Mouse (Mus musculus): ENCODE measurements around the gene Lpcat2.
"Not testable (repeated sequence)": the region's sequence is repeated elsewhere in the genome, so short reads cannot be mapped to it uniquely, and the experiment has no call there.

Gene Lpcat2

DNA sequence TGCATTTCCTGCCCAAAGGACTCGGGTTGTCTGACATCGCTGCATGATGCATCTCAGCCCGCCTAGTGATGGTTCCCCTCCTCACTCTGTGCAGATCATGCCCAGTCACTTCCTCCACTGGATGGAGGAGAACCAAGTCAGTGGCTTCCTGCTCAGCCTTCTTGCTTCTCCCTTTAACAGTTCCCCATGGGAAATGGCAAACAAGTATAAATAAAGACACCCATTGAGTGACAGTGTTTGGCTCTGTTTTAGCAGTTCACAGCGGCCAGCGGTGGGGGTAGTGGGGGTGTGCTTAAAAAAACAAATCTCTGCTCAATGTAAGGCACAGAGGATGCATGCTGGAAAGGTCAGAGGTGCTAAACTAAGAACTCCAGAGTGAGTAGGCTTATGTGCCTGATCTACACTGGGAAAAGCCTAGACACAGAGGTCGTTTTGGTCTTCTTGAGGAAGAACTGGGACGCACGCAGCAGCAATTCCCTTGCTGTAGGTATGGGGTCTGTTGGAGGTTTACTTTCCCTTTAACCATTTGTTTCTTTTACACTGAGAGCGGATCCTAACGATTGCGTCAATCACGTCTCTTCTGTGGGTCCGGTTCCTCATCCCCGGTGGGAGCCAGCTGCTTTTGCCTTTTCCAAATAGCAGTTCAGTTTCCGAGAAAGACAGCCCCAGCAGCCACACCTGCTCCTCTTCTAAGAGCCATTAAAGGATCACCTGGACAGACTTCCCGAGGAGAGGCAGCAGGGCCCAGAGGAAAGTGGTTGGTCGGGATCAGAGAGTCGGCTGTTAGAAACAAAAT is 1.8 kb upstream of the Lpcat2 start:
- DNase-seq (ENCODE audit: low read depth, low spot score) = no peak

DNA sequence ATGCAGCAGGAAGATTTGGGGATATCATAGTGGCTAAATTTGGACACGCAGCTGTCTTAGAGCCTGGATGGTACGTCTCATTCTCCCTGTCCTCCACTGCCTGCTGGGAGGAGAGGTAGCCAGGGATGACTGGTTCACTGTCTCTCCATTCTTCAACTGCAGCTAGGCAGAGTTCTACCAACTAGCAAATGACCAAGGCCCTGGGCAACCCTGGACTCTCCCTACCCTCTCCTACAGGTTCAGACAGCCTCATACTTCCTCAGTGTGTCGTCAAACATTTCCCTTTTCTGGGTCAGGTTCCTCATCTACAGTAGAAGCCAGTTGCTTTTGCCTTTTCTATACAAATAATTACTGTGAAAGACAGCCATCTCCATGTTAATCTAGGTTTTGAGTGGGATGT is 466 bp upstream of the Lpcat2 start:
- DNase-seq (ENCODE audit: low read depth, low spot score) = no peak

DNA sequence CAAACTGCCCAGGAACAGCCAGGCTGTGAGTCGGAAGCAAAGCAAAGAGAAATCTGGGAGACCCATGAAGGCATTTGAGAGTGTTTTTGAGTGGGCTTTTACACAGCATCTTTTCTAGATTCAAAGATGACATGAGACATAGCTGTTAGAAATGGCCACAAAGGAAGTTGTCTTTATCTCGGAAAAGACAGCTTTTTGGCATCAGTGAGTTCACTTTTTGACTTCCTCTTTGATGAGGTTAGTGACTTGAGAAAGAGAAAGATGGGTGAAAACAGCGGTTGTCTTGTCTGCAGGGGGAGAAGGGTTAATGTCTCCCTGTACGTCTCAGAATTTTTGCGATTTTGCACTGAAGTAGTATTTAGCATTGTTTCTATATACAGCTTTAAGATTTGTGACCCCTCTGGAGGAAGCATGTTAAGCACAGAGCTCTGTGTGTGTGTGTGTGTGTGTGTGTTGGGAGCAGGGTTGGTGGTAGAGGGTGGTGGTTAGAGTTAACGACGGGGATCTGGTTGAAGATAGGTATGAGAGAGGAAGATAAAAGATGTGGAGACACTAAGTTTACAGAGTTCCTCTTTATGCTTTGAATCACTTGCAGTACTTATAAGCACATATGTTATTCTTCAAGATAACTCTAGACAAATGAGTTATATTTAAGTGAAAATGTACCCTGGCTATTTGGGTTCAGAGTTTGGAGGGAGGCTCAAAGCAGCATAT is 1.3 kb downstream of the Lpcat2 start:
- DNase-seq (ENCODE audit: low read depth, low spot score) = no peak

DNA sequence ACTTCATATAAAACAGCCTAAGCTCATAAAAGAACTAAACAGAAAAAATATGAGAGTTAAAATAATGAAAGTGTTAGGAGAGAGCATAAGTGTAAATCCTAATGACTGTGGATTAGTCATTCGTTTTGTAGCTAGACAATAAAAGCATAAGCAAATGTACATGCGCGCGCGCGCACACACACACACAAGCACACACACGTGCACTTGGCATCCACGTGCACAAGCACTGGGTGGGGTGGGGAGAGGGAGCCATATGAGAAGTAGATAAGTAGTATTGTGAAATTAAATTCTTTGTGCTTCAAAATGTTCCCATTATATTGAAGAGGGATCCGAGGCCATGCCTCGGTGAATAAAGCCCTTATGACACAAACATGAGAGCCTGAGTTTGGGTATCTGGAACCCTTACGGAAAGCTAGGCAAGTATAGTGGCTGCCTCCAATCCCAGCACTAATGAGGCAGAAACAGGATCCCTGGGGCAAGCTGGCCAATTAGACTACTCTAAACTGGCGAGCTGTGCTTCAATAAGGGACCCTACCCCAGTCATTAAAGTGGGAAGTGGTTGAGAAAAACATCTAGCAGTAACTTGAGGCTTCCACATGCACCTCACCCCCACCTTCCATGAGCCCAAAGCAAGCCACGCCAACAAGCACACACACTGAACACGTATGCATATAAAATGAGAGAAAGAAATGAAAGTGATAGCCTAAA is 3.5 kb downstream of the Lpcat2 start:
- no peak for DNase-seq (ENCODE audit: low read depth, low spot score)

DNA sequence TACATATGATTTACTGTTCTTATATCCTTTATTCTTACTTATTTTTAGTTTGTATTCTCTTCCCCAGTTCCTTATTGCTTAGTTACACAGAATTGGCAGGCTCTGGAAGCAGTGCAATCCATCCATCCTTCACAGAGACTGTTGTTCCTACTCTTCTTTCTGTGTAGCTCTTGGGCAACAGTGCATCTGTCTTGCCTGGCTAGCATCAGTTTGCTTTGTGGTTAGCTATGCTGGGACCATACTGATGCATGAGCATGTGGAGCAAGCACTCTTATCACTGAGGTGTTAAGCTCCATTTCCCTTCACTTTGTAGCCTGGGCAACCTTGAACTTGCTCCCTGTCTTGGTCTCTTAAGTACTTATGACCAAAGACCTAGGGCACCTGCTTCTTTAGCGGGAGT is 6.8 kb downstream of the Lpcat2 start:
- no peak for DNase-seq (ENCODE audit: low read depth, low spot score)

DNA sequence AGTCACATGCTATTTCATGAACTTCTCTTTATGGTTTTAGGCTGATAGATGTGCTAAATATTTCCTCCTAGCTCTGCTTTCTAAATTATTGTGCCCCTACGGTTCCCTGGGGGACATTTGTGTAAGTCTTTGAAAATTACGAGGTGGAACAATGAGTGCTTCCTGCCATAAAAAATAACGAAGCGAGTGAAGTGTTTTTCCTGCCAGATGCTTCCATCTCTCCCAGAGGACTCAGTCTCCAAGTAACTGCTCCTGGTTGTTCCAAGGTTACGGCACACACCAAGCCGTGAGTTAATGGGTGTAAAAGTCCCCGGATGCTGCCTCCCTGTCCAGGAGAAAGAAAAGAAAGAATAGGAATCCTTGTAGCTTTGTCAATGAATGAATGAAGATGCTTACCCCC is 15.1 kb downstream of the Lpcat2 start:
- DNase-seq (ENCODE audit: low read depth, low spot score) = no peak

DNA sequence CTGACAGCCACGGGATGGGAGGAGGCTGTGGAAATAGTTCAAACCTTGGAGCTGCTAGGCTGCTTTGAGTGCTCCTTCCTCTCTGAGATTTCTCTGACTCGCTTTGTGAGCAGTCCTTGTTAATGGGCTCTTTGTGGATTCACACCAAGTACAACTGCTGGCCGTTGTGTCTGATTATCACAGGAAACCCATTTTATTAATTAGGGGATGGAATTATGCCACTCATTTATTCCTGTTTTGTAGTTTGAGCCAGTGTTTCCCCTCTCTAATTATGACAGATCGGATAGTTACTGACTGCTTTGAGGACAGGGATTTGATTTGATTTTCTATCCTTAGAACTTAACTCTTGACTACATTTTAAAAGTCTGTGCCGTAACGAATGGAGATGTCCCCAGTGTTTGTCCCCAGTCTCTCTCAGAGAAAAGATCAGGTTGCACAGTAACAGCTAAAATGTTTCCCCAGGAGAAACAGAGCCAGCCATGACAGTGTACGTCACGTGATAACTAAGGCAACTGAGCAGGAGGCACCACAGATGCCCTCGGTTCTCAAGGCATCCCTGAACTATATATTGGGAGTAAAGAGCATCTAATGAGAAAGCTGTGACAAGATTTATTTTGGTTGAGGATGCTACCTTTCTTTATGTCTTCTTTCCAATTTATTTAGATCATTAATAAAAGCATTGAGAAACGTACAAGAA is 17.1 kb downstream of the Lpcat2 start:
- no peak for DNase-seq (ENCODE audit: low read depth, low spot score)

DNA sequence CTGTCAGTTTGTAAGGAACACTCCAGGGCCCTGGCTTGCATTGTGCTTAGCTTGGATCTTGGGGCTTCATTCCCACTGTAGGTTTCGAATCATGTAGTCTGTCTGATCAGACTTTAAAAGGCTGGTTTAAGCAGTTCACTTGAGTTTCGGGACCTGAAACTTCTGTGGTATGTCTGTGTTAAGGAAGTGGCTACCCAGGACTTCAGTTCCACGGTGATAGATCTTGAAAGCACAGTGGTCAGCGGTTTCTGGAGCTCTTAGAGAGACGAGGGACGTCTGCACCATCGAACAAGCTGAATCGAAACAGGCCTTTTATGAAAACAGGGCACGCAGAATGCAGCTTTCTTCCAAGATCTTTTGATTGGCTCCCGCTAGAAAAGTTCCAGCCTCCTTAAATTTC is 20.7 kb downstream of the Lpcat2 start:
- no peak for DNase-seq (ENCODE audit: low read depth, low spot score)

DNA sequence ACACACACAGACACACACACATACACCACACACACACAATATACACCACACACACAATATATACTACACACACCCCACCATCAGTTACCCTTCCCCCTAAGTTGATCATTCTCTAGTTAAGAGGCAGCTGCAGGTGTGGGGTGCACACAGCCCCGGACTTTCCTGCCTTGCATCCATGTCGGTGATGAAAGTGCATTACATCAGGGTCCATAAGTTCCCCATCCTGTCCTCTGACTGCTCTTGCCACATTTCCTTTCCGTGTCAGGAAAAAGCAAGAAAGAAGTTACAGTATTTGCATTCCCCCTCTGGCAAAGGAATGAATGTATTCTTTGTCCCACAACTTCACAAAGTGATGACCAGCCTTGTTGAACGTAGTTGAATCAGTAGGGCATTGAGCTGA is 26.1 kb downstream of the Lpcat2 start:
- no peak for DNase-seq (ENCODE audit: low read depth, low spot score)

DNA sequence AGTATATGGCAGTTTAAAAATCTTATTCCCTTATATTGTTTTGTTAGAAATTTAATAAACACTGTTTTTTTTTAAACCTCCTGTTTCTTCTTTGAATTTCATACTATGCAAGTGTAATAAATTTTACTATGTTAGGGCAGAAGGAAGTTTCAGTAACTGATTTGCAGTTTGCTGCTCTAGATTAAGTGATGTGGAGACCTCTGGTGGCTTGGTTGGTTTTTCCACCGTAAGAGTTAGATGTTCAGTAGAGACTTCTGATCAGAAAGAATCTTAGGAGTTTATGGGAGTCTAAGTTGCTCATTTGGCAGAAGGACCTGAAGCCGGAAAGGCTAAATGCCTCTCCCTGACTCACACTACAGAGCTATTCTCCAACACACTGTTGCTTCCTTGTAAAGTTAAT is 28.6 kb downstream of the Lpcat2 start:
- no peak for DNase-seq (ENCODE audit: low read depth, low spot score)

DNA sequence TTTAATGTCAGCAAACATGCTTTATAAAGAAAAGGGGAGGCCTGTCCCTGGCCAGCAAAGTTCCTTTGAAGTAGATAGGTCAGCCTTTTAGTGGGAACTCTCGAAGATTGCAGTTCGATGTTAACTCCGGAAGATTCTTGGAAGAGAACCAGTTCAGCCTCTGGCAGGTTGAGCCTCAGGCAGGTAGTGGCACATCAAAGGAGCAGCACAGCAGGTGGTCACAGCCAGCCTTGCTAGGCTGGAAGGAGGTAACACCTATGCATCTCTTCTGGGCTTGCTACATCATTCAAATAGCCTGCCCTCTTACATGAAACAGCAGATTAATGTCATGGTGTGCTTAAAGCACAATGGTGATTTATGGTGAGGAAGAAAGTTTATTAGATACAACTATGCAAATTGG is 37.1 kb downstream of the Lpcat2 start:
- not testable (repeated sequence) for DNase-seq (ENCODE audit: low read depth, low spot score)

DNA sequence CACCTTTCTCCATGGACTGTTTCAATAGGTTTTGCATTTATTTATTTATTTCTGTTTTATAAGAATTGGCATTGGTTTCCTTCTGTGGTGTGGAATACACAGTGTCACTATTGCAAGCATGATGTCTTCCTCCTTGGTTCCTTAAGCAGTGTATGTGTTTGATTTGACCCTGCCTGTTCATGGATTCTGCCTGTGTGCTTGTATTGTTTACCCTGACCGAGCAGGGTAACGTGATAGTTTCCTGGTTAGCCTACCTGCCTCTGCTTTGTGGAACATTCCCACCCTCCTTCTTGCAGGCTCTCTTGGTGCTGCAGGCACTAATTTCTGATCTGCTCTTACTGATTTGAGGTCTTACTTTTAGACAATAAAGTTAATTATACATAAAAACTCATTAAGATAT is 38.7 kb downstream of the Lpcat2 start:
- no peak for DNase-seq (ENCODE audit: low read depth, low spot score)

DNA sequence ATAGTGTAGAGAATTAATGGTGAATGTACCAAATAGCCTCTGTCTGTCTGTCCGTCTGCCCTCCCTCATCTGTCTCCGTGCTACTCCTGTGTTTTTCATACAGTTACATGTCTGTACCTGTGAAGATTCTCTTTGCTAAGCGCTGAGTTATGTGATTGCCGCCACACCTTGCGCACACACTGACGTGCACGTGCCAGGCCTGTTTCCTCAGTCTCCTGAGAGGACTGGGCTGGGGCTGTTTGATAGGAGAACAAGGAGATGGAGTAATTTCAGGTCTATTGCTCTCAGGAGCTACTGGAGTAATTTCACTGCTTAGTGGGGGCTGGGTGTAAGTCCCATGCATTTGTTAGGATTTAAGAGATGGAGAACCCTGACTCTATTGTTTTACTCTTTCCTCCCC is 39.9 kb downstream of the Lpcat2 start:
- no peak for DNase-seq (ENCODE audit: low read depth, low spot score)

DNA sequence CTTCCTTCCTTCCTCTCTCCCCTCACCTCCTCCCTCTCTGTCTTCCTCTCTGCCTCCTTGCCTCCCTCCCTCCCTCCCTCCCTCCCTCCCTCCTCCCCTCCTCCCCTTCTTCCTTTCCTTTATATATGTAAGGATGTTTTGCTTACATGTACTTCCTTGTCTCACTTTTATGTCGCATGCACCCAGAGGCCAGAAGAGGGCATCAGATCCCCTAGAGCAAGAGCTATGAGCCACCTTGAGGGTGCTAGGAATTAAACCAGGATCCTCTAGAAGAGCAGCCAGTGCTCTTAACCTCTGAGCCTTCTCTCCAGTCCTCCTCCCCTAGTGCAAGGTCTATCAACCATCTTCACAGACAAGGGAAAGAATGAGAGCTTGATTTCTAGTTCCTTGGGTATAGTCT is 40.9 kb downstream of the Lpcat2 start:
- no peak for DNase-seq (ENCODE audit: low read depth, low spot score)

DNA sequence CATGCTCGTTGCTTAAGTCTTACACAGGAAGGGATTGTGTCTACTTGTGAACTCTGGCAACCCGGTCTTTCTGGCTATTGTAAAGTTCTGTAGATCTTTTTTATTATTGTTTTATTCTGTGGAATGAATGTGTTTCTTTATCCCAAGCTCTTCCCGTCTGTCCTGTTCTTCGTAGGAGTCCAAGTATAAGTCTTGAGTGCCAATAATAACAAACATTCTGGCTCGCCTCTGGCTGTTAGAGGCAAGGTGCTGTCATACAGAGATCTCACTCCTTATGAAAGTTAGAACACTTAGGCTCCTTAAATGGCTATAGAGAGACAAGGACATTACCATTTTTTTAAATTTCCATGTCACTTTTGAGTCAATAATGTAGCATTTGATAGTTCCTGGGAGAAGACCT is 41.5 kb downstream of the Lpcat2 start:
- DNase-seq (ENCODE audit: low read depth, low spot score) = no peak

DNA sequence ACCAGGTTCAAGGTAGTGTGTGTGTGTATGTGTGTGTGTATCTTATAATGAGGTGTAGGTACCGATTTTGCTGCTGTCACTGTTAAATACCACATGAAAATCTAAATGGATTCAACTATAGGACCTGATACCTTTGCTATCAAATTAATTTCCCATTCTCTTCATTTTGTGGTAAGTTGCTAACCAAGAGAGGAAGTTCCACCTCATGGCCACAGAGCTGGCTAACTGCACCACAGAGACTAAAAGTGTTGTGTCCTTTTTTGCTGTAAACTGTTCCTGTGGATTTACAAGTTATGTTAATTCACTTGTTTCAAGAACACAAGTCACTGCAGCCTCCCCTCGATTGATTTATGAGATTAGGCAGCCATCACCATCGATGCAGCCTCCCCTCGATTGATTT is 42.7 kb downstream of the Lpcat2 start:
- DNase-seq (ENCODE audit: low read depth, low spot score) = no peak

DNA sequence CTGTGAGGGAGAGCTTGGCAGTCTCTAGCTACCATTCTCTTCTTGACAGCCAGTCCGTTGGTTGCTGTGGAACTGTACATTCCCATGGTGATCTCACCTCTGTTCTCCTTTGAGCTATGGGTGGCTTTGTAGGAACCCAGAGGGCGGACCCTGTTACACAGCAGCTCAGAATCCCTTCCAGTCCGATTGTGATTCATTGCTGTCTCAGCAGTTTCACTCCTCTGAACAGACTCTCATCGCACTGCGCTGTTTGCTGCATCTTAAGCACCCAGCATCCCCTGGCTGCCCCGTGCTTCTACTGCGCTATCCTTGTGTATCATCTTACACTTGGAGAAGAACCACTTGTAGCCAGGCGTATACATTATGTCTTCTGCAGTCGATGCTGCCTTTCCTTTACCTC is 44.5 kb downstream of the Lpcat2 start:
- DNase-seq (ENCODE audit: low read depth, low spot score) = no peak

DNA sequence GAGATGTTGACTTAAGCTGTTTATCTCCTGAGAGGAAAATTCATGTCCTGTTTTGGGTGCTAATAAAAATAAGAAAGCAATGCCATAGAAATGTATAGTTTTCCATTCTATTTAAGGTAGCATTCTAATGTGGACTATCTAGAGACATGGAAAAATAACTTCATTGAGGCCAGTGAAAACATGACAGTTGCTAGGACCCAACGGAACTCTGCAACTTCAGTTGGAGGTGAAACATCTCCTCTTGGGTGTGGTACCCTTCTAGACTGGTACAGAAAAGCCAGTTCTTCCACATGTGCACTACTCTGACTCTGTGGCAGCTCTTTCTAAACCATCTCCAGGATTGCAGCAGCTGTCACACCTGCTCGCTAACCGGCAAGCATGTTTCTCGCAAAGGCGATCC is 46.0 kb downstream of the Lpcat2 start, which contains the start of gene Capns2:
Capns2 (plus strand) TSS at position 301 of the 400 bp plus-strand sequence.
- DNase-seq (ENCODE audit: low read depth, low spot score) = no peak

DNA sequence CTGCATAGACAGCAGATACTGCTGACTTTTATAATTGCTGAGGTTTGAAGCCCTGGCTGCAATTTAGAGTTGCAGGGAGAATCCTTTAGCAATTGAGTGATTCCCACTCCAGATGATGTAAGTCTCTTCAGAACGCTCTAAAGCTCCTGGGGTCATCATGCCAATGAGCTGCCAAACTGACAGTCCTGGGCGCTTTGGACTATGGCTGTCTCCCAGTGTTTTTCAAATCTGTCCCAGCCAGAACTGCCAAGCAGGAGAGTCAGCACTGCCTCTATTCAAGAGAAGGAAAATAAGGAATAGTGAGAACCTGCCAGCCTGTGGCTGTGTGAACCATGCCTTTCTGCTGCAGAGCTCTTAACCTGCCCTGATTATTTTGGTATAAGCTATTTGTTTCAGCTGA is 47.8 kb downstream of the Lpcat2 start:
- no peak for DNase-seq (ENCODE audit: low read depth, low spot score)

DNA sequence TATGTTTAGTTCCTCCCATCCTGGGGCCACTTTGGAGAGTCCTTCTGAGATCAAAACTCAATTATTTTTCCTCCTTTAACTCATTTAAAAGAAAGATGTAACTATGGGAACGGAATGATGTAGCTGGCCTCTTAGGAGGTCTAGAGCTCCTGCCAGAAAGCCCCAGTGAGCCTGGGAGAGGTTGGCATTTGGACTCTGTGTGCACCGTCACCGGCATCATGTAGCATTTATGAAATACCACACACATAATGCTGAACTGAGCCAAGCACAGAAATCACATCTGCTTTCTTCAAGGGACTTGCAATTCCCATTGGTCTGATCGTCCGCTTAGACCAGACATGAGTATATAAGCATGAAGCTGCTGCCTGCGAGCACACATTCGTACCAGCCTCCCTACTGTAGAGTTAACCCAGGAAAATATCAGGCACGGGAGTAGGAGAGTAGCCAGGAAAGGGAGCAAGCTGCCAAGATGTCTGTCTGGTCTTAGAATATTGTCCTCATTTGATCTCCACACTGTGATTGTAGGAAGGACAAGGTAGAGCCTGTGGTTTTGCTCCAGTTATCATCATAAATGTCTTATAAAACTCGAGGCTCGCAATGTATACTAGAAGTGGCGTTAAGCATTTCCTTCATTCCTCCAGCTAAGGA is 48.5 kb downstream of the Lpcat2 start:
- no peak for DNase-seq (ENCODE audit: low read depth, low spot score)

DNA sequence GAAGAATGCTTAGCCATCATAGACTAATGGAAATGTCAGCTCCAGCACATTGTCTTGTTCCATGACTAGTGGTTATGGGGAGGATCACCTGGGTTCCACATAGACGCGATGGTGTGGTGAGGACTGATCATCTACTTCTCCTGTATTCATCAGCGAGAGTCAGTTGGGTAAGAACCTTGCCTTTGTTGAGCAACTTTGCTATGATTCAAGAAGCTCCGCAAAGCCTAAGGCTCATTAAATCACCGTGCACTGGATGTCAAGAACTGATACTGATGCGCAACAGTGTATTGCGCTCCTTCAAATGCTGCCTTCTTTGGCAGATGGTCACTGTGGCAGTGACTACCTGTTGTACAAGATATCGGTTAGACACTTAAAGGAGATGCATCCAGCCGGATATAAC is 51.4 kb downstream of the Lpcat2 start:
- no peak for DNase-seq (ENCODE audit: low read depth, low spot score)

DNA sequence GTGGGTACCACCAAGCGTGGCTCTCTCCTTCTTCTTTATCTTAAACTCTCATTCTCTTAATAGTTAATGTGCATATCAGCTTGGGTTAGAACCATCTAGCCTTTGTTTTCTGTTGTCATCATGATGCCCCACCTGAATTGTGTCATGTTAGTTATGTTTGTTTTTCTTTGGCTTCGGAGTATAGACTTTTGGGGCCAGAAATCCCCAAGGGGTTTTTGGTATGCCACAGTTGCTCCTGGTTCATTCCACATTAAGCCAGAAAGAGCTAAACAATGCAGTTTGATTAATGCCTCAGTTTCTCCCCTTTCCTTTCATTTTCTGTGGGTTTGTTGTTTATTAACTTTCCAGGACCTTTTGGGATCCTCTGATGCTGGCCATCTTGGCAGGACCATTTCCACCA is 53.3 kb downstream of the Lpcat2 start:
- no peak for DNase-seq (ENCODE audit: low read depth, low spot score)
